Mouse (Mus musculus) fat pad, adult 2 months (tissue): ENCODE measurements around the gene Myo10.
"Not testable (repeated sequence)": the region's sequence is repeated elsewhere in the genome, so short reads cannot be mapped to it uniquely, and the experiment has no call there.

Source experiments
- DNase-seq: peaks from one replicate; pipeline ENCODE4 v3.0.0-alpha.2; 2011; ENCODE audit warnings: low read depth, low spot score; ENCODE audit errors: extremely low read depth

Myo10 gene

GRCm38 (mm10) chr15:25718104-25718503 is 95.8 kb downstream of the Myo10 start:
- not testable (repeated sequence) for DNase-seq

- DNase-seq, result no peak
These were observed 96.9 kb downstream of the Myo10 start for GRCm38 (mm10) chr15:25719270-25719669.

DNA sequence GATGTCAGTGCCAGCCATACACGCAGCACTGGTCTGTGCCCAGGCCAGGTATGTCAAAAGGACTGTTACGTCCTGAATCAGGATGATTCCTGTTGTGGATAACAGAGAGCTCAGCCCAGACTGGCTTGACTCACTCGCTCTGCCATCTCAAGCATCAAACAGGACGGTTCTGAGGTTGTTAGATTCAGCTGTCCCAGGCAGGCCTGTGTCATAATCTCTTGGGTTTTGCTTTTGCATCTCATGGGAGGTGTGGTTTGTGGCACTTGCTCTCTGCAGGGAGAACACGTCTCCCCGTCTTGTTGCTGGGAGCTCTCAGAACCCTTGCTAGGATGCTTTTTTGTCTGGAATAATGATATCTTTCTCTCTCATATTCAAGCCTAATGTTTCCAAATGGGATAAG is 97.9 kb downstream of the Myo10 start:
- no peak for DNase-seq

- no peak for DNase-seq
These were observed 101.2 kb downstream of the Myo10 start for GRCm38 (mm10) chr15:25723281-25724113.

DNA sequence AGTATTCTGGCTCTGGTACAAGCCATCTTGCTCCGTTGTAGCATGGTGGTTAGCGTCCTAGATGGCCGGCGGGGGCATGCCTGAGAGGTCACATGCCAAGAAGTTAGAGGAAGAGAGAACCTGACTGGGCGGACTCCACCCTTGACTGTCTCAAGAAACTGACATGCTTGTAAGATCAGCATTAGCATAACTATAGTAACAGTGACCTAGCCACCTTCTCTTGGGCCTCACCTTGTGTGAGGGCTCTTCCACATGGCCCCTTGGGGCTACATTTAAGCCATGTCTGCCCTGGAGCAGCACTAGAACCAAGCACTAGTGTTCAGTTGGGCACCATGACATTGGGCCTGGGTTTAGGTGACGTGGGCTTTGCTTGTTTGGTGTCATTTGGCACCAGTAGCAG is 102.2 kb downstream of the Myo10 start:
- no peak for DNase-seq

GRCm38 (mm10) chr15:25726814-25727213 is 104.5 kb downstream of the Myo10 start:
- DNase-seq, result no peak

- no peak for DNase-seq
These were observed 106.2 kb downstream of the Myo10 start for GRCm38 (mm10) chr15:25728501-25728900.

DNA sequence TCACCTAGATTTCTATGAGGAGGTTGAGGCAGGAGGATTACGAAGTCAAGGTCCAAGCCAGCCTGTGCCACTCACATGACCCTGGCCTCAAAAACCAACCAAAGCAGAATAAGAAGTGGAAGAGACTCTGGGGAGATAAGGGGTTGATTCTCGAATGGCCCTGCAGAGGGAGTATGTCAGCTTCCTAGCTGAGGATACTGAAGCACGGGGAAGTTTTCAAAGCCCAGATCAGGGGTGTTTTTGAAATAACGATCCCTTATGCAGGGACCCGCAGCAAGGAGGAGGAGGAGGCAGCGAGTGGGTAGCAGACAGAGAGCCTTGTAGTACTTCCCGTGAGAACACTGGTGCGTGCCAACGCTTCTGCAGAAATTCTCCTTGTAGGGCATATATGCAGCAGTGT is 108.7 kb downstream of the Myo10 start:
- DNase-seq, result no peak

GRCm38 (mm10) chr15:25732758-25733428 is 110.6 kb downstream of the Myo10 start:
- DNase-seq, result no peak

DNA sequence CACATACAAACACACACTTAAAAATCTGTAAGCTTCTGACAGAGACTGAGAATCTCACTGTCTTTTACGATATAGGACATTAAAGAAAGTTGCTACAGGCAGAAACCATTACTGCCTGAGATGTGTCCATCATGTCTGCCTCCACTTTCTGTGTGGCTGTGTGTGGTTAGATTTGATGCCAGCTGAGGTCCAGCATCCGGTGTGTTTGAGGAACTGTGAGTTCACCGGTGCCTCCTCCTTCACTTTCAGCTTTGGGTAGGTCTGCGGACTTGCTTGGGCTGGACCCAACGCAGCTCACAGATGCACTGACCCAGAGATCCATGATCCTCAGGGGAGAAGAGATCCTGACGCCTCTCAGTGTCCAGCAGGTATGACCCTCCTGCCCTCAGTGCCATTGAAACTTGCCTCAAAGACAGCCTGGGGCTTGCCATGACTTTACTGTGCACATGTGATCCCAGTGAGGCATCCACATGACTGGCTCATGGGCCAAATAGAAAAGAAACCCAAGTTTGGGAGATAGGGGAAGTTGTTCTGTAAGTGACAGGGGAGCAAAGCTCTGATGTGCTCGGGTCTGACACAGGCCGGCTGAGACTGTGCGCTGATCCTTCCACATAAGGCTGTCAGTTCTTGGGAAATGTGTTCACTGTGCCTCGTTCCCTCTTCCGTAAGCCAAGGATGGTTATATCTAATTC is 111.6 kb downstream of the Myo10 start:
- no peak for DNase-seq

DNA sequence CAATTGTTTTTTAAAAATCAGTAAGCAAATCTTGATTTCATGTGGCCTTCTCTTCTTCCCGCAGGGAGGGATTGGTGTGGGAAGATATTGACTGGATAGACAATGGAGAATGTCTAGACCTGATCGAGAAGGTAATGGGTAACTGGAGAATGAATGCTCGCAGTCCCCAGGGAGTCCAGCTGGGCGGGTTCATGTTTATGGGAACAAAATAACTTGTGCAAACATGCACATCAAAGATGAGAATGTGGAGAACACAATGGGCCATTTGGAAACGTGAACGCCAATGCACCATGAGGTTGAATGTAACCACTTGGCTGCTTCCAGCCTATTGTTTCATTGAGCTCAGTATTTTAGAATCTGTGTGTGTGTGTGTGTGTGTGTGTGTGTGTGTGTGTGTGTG is 114.2 kb downstream of the Myo10 start:
- DNase-seq, result no peak

DNA sequence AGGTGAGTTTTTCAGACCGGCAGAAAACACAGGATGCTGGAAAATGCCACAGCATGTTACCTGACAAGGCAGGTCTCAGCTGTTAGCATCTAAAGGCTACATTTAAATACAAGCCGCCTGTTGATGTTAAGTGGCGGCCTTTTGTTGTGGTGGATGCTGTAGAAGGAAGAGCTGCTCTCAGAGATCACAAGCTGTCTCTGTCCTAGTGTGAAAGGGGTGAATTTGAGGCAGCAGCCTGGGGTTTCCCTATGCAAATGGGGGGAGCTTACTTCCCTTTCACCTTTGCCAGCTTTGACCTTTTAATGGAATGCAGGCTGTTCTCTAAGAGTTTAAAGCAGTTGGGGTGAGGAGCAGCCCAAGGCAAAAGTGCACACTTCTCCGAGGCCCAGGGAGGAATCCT is 117.9 kb downstream of the Myo10 start:
- no peak for DNase-seq

GRCm38 (mm10) chr15:25742196-25742595 is 119.9 kb downstream of the Myo10 start:
- no peak for DNase-seq

DNA sequence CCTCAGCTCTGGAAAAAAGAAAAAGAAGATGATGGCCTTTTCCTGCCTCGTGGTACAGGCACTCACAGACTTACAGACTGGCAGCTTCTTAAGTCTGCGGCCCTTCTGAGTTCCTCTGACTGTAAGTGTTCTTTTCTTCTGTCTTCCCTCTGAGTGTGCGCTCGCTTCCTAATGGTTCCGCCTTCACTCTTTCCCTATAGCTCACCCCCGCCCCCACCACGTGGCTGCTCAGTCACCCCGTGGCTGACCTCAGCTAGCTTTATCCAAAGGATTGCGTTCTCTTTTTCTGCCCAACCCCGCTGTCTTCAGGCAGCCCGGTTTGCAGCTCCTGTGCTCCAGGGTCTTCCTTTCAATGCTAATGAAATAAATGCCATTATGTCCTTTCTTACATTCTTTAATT is 129.2 kb downstream of the Myo10 start:
- no peak for DNase-seq

DNA sequence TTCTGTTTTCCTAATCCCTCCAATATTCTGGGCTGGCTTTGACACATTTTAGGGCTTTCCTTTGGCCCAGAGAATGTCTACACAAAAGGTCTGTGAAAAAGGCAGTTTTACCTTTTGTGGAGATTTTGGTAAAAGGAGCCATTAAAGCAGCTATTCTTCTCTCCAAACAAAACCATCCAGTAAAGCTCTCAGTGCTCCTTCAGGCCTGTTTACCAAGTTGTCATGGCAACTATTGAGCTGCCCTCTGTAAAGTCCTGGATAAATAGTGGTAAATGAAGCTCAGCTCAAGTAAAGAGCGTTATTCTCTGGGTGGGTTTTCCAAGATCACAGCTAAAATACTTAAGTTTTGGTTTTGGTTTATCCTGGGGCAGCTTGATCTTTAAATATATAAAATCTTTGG is 130.3 kb downstream of the Myo10 start:
- no peak for DNase-seq

DNA sequence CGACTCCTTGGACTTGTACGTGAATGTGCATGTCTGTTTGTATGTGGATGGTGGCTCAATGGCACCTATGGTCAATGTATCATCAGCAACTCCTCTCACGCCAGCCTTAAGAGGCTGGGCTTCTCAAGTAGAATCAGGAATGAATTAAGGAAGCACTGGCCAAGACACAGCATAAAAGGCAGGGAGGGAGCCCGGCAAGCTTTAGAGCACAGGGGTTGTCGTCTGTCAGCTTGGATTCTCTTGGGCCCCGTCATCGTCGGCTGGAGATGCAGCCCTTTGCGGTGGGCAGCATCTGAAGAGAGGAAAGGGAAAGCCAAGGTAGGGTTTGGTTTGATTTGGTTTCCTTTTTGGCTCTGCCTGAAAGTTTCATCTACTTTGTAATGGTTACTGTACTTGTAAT is 130.7 kb downstream of the Myo10 start:
- DNase-seq, result no peak

DNA sequence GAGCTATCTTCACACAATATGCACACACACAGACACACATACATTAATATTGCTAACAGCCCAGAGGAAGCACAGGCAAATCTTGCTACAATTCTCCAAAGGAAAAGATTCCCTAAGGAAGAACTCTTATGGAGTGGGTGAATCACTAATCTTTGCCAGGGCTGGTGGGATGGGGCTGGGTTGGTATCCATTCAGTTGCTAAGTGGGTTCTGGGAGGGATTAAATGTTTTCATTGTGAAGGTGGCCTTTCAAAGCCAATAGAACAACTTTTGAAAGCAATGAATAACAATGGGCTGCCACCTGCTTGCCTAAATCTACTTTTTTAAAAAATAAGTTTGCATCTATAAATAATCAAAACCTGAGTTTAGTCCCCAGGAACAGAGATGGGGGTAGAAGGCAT is 131.6 kb downstream of the Myo10 start:
- no peak for DNase-seq

DNA sequence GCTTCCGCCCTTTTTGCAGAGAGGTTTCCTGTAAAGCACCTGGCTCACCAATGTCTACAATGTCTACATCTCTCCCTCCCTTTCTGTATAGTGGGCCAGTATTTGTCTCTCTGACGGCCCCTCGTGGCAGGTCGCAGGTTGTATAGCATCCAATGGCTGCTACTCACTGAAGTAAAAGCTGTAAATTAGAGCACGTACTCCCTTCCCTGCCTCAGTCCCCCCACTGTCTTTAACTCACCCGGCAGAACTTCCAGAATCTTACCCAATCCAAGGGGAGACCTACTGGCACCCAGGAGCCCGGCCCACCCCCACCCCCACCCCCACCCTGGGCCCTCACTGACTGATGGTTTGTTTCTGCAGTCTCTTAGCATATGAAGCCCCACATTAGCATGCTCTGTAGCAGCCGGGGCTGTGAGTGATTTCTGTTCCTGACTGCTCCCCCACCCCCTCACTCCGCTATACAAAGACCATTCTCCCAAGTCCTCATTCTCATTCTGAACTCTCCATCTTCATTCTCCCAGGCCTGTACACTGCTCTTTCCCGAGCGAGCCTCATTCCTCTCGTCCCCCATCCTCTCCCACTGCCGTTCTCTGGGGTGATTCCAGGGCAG is 132.1 kb downstream of the Myo10 start:
- no peak for DNase-seq

GRCm38 (mm10) chr15:25755536-25755935 is 133.2 kb downstream of the Myo10 start:
- DNase-seq, result no peak

DNA sequence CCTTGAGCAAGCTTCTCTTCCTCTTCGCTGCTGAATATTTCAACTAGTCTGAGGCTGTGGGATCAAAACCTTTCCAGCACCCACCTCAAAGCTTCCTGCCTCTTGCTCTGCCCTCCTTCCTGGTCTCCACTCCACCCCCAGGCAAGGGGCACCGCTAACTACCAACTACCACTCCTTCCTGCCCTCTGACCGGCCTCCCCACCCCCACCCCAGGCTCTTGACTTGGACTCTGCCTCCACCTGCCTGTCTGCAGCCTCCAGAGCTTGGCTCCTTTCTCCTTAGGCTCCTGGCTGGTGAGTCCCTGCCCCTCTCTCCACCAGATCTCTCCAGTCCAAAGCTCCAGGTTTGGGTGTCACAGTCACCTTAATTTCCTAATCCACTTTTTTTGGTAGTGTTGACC is 133.7 kb downstream of the Myo10 start:
- DNase-seq, result no peak

- no peak for DNase-seq
These were observed 135.7 kb downstream of the Myo10 start for GRCm38 (mm10) chr15:25758037-25758436.
